Mouse (Mus musculus): ENCODE measurements around the gene Dazap1. TPM values are rescaled to one million over a fixed set of nuclear protein-coding genes. Genes with fewer than 3 reads are reported as not detected.

Gene Dazap1
- polyA plus RNA-seq, 1 experiment from 2014 or later = 21.1 TPM

DNA sequence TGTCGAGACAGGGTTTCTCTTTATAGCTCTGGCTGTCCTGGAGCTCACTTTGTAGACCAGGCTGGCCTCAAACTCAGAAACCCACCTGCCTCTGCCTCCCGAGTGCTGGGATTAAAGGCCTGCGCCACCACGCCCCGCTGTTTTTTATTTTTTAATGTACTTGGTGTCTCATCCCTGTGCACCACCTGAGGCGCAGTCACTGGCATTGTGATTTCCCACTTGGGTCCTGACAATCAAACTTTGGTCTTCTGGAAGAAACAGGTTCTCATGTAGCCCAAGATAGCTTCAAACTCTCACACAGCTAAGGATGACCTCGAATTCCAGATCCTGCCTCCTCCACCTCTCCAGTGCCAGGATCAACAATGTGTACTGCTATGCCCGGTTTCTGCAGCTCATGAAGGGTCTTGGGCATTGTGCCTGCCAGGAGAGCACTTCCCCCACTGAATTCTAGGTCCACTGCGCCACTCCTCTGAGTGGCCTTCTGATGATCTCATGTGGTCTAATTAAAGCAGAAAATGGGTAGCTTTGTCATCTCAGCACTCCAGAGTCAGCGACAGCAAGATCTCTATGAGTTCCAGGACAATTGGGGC, 1.6 kb downstream of the Dazap1 start:
- Histone ChIP-seq H3K27me3 (ENCODE audit: control insufficient read depth, insufficient read depth, low read depth, low read length) (no peaks in the 10 kb centered on the region), H3K9me3 (replicated peaks; ENCODE audit: control insufficient read depth, low read length) (no peaks in the 10 kb centered on the region), H3K4me3 (ENCODE audit: low read depth, low read length) (no peak overlapping the region), H3K9ac (ENCODE audit: low read depth, low read length) (no peak overlapping the region), H3K36me3 (ENCODE audit: control insufficient read depth, insufficient read depth) (peaks cover 4% of the 10 kb centered on the region; the same call in 1 of the 2 replicates), H3K4me1 (ENCODE audit: control insufficient read depth, low read depth, low read length) (peaks cover 70% of the 10 kb centered on the region), H3K4me2 (ENCODE audit: low read depth, low read length) (no peak overlapping the region), H3K27ac (ENCODE audit: low read length) (peak overlapping the region; percentile 45; the same call in 1 of the 2 replicates)
- ATAC-seq (ENCODE audit: low read depth) = no peak
- 81% methylated on average over 10 of the region's 10 CpGs for WGBS (ENCODE audit: insufficient replicate concordance)

DNA sequence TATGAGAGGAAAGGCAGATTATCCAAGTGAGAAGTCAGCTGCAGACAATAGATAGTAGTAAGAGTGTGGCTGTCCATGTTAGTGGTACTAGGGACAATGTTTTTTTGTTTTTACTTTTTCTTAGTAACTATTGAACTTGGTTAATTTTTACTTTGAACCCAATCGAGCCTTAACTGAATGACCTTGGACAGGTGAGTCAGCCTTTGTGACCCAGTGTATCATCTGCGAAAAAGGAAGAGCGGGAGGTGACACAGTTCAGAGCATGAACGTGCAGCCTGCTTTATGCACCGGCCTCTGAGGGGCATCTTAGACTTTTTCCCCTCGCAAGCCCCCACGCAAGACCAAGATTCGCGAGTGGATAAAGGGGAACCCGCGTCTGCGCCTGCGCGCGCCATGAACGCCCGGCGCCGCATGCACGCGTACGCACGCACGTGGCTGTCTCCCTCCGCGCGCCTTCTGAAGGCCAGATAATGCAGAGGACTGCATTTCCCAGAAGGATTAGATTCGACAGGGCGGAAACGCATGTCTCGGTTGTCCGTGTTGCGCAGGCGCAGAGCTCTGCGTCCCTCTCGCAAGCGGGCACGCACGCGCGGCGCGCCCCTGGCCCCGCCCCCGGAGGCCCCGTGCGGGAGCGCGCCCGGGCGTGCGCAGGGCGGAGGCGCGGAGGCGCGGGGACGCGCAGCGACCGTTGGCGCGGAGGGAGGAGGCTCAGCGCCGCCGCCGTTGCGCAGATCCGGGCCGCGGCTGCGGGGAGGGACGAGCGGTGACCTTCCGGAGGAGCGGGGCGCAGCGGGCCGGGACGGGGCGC, 3.3 kb downstream of the Dazap1 start:
- under 1% methylated on average over 58 of the region's 81 CpGs for WGBS (ENCODE audit: insufficient replicate concordance)
- peaks cover 75% of the 10 kb centered on the region for H3K4me1 ChIP-seq (ENCODE audit: control insufficient read depth, low read depth, low read length)
- peak; percentile 67 for ATAC-seq (ENCODE audit: low read depth)

GRCm38 (mm10) chr10:80265149-80265486, 3.8 kb downstream of the Dazap1 start:
- H3K27me3 ChIP-seq (ENCODE audit: control insufficient read depth, insufficient read depth, low read depth, low read length) = no peaks in the 10 kb centered on the region
- H3K27ac ChIP-seq (ENCODE audit: low read length) = peak overlapping the region; percentile 88
- H3K36me3 ChIP-seq (ENCODE audit: control insufficient read depth, insufficient read depth) = peaks cover 2% of the 10 kb centered on the region; the same call in 1 of the 2 replicates
- H3K4me1 ChIP-seq (ENCODE audit: control insufficient read depth, low read depth, low read length) = peaks cover 74% of the 10 kb centered on the region
- H3K9me3 ChIP-seq (replicated peaks; ENCODE audit: control insufficient read depth, low read length) = no peaks in the 10 kb centered on the region
- H3K4me3 ChIP-seq (ENCODE audit: low read depth, low read length) = peak overlapping the region; percentile 86
- 1% methylated on average over 18 of the region's 18 CpGs for WGBS (ENCODE audit: insufficient replicate concordance)
- H3K9ac ChIP-seq (ENCODE audit: low read depth, low read length) = peak overlapping the region; percentile 95
- ATAC-seq (ENCODE audit: low read depth) = no peak
- H3K4me2 ChIP-seq (ENCODE audit: low read depth, low read length) = peak overlapping the region; percentile 89

More for the DNA sequence above, 3.3 kb downstream of the Dazap1 start:
- H3K4me3 ChIP-seq (ENCODE audit: low read depth, low read length) = peak overlapping the region; percentile 86
- no peaks in the 10 kb centered on the region for H3K9me3 ChIP-seq (replicated peaks; ENCODE audit: control insufficient read depth, low read length)
- H3K36me3 ChIP-seq (ENCODE audit: control insufficient read depth, insufficient read depth) = peaks cover 2% of the 10 kb centered on the region; the same call in 1 of the 2 replicates
- peak overlapping the region; percentile 88 for H3K27ac ChIP-seq (ENCODE audit: low read length)
- no peaks in the 10 kb centered on the region for H3K27me3 ChIP-seq (ENCODE audit: control insufficient read depth, insufficient read depth, low read depth, low read length)
- peak overlapping the region; percentile 99 for H3K4me2 ChIP-seq (ENCODE audit: low read depth, low read length)
- H3K9ac ChIP-seq (ENCODE audit: low read depth, low read length) = peak overlapping the region; percentile 95

DNA sequence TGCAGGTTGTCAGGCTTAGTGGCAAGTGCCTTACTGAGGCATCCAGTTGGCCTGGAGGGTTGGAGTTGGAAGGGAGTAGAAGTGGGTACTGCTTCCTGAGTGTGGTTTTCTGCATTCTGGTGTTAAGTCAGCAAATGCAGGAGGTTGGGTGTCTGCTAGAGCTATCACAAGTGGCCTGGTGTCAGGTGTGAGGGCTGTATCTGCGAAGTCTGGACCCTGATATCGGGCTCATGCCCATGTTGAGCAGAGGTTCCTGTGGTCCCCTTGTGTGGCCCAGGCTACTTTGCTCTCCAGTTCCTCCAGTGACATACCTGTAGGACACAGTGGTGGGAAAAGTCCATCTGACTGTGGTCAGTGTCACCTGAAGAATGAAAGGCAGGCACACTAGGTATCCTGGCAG, 8.8 kb downstream of the Dazap1 start:
- Histone ChIP-seq H3K9ac (ENCODE audit: low read depth, low read length) (peak overlapping the region; percentile 62), H3K4me3 (ENCODE audit: low read depth, low read length) (peak overlapping the region; percentile 41), H3K27me3 (ENCODE audit: control insufficient read depth, insufficient read depth, low read depth, low read length) (no peaks in the 10 kb centered on the region), H3K9me3 (replicated peaks; ENCODE audit: control insufficient read depth, low read length) (no peaks in the 10 kb centered on the region), H3K27ac (ENCODE audit: low read length) (peak overlapping the region; percentile 94), H3K4me1 (ENCODE audit: control insufficient read depth, low read depth, low read length) (peaks cover 71% of the 10 kb centered on the region), H3K4me2 (ENCODE audit: low read depth, low read length) (peak overlapping the region; percentile 61), H3K36me3 (ENCODE audit: control insufficient read depth, insufficient read depth) (peaks cover 23% of the 10 kb centered on the region)
- ATAC-seq (ENCODE audit: low read depth) = peak; percentile 33; the same call in 1 of the 2 replicates
- 22% methylated on average over 2 of the region's 2 CpGs for WGBS (ENCODE audit: insufficient replicate concordance)

GRCm38 (mm10) chr10:80270734-80271181, 9.5 kb downstream of the Dazap1 start:
- Histone ChIP-seq H3K9ac (ENCODE audit: low read depth, low read length) (peak overlapping the region; percentile 62), H3K4me3 (ENCODE audit: low read depth, low read length) (peak overlapping the region; percentile 41), H3K27ac (ENCODE audit: low read length) (peak overlapping the region; percentile 94), H3K9me3 (replicated peaks; ENCODE audit: control insufficient read depth, low read length) (no peaks in the 10 kb centered on the region), H3K36me3 (ENCODE audit: control insufficient read depth, insufficient read depth) (peaks cover 26% of the 10 kb centered on the region), H3K4me1 (ENCODE audit: control insufficient read depth, low read depth, low read length) (peaks cover 70% of the 10 kb centered on the region), H3K4me2 (ENCODE audit: low read depth, low read length) (peak overlapping the region; percentile 61), H3K27me3 (ENCODE audit: control insufficient read depth, insufficient read depth, low read depth, low read length) (no peaks in the 10 kb centered on the region)
- 21% methylated on average over 6 of the region's 6 CpGs for WGBS (ENCODE audit: insufficient replicate concordance)
- peak; percentile 72 for ATAC-seq (ENCODE audit: low read depth)

GRCm38 (mm10) chr10:80271186-80271843, 10.0 kb downstream of the Dazap1 start:
- peaks cover 68% of the 10 kb centered on the region for H3K4me1 ChIP-seq (ENCODE audit: control insufficient read depth, low read depth, low read length)
- H3K27ac ChIP-seq (ENCODE audit: low read length) = peak overlapping the region; percentile 94
- no peak for ATAC-seq (ENCODE audit: low read depth)
- H3K4me3 ChIP-seq (ENCODE audit: low read depth, low read length) = peak overlapping the region; percentile 41
- H3K9me3 ChIP-seq (replicated peaks; ENCODE audit: control insufficient read depth, low read length) = no peaks in the 10 kb centered on the region
- peaks cover 32% of the 10 kb centered on the region for H3K36me3 ChIP-seq (ENCODE audit: control insufficient read depth, insufficient read depth)
- peak overlapping the region; percentile 61 for H3K4me2 ChIP-seq (ENCODE audit: low read depth, low read length)
- WGBS (ENCODE audit: insufficient replicate concordance) = 65% methylated on average over 5 of the region's 5 CpGs
- no peaks in the 10 kb centered on the region for H3K27me3 ChIP-seq (ENCODE audit: control insufficient read depth, insufficient read depth, low read depth, low read length)
- H3K9ac ChIP-seq (ENCODE audit: low read depth, low read length) = peak overlapping the region; percentile 62

DNA sequence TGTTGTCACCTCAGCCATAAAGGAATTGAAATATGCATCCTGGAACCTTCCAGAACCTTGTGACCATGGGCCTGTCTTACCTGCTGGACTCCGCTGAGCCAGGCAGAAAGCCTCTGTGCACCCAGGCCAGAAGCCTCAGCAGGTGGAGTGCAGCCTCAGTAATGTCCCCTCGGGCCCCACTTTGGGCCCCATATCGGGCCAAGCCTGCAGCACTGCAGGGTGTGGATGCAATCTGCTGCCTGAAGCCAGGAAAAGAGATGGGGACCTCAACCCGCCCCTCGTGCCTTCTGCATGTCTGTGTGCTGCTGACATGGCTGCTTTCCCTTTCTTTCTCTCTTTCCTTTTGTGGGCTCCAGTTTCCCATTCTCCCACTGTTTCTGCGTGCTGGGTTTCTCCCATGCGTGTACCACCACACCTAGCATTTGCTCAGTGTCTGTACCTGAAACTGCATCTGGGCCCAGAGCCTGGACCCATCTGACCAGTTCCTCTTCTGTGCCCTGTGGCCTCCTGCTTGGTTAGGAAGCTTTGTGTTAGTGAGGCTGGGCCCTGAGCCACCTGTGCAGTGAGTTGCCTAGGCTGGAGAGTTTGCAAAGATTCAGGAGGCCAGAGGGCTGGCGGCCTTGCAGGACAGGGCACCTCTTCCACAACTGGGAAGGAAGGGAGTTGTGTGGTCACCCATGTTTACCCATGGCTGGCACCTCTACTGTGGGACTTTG, 10.7 kb downstream of the Dazap1 start:
- Histone ChIP-seq H3K9ac (ENCODE audit: low read depth, low read length) (peak overlapping the region; percentile 62), H3K4me2 (ENCODE audit: low read depth, low read length) (peak overlapping the region; percentile 61), H3K36me3 (ENCODE audit: control insufficient read depth, insufficient read depth) (peaks cover 36% of the 10 kb centered on the region), H3K27me3 (ENCODE audit: control insufficient read depth, insufficient read depth, low read depth, low read length) (no peaks in the 10 kb centered on the region), H3K27ac (ENCODE audit: low read length) (peak overlapping the region; percentile 94), H3K4me3 (ENCODE audit: low read depth, low read length) (peak overlapping the region; percentile 41), H3K4me1 (ENCODE audit: control insufficient read depth, low read depth, low read length) (peaks cover 61% of the 10 kb centered on the region), H3K9me3 (replicated peaks; ENCODE audit: control insufficient read depth, low read length) (no peaks in the 10 kb centered on the region)
- 56% methylated on average over 8 of the region's 8 CpGs for WGBS (ENCODE audit: insufficient replicate concordance)
- ATAC-seq (ENCODE audit: low read depth) = peak; percentile 49

- H3K4me2 ChIP-seq (ENCODE audit: low read depth, low read length) = no peak overlapping the region
- H3K27me3 ChIP-seq (ENCODE audit: control insufficient read depth, insufficient read depth, low read depth, low read length) = no peaks in the 10 kb centered on the region
- H3K4me3 ChIP-seq (ENCODE audit: low read depth, low read length) = no peak overlapping the region
- no peak overlapping the region for H3K27ac ChIP-seq (ENCODE audit: low read length)
- peaks cover 51% of the 10 kb centered on the region for H3K36me3 ChIP-seq (ENCODE audit: control insufficient read depth, insufficient read depth)
- 0 out of 2 replicates have a peak overlapping the region, but pooled peaks have one; percentile 10 for H3K9ac ChIP-seq (ENCODE audit: low read depth, low read length)
- 74% methylated on average over 3 of the region's 3 CpGs for WGBS (ENCODE audit: insufficient replicate concordance)
- no peak for ATAC-seq (ENCODE audit: low read depth)
- peaks cover 45% of the 10 kb centered on the region for H3K4me1 ChIP-seq (ENCODE audit: control insufficient read depth, low read depth, low read length)
- no peaks in the 10 kb centered on the region for H3K9me3 ChIP-seq (replicated peaks; ENCODE audit: control insufficient read depth, low read length)
These were observed 12.6 kb downstream of the Dazap1 start for GRCm38 (mm10) chr10:80273847-80274246.
